Mouse (Mus musculus): ENCODE results near the gene B4galt3. TPM values are rescaled to one million over a fixed set of nuclear protein-coding genes. Genes with fewer than 3 reads are reported as not detected.

B4galt3 gene
- total and polyA plus RNA-seq, 2 experiments from 2014 or later: 99.3 to 115 TPM

- Histone ChIP-seq H3K9me3 (ENCODE audit: low read length) (no peaks in the 10 kb centered on the region), H3K4me2 (ENCODE audit: low read depth) (peak overlapping the region; percentile 50), H3K27me3 (ENCODE audit: insufficient read depth, low read length) (no peaks in the 10 kb centered on the region), H3K4me3 (ENCODE audit: low read depth, low read length) (peak overlapping the region; percentile 27; the same call in 1 of the 2 replicates), H3K36me3 (ENCODE audit: insufficient read depth) (0 out of 2 replicates have a peak, but pooled peaks cover 6% of the 10 kb centered on the region), H3K4me1 (ENCODE audit: insufficient read depth) (peaks cover 12% of the 10 kb centered on the region; the same call in 1 of the 2 replicates), H3K27ac (ENCODE audit: low read depth, low read length) (peak overlapping the region; percentile 91), H3K9ac (no peak overlapping the region)
- ATAC-seq (peak; percentile 93), DNase-seq (peak; percentile 83)
- WGBS: 3% methylated on average over 2 of the region's 2 CpGs
- no peak for TF ChIP-seq CTCF (IDR thresholded peaks at IDR 0.05; ENCODE audit: low read depth)
Observed at GRCm38 (mm10) chr1:171263185-171263611, 6.9 kb upstream of the B4galt3 start.

- ATAC-seq (no peak), DNase-seq (no peak)
- no peaks in the 10 kb centered on the region for H3K9me3 ChIP-seq (ENCODE audit: low read length)
- H3K4me2 ChIP-seq (ENCODE audit: low read depth): peak overlapping the region; percentile 50
- 66% methylated on average over 3 of the region's 3 CpGs for WGBS
- H3K27ac ChIP-seq (ENCODE audit: low read depth, low read length): peak overlapping the region; percentile 82
- 0 out of 2 replicates have a peak, but pooled peaks cover 4% of the 10 kb centered on the region for H3K36me3 ChIP-seq (ENCODE audit: insufficient read depth)
- H3K4me1 ChIP-seq (ENCODE audit: insufficient read depth): peaks cover 12% of the 10 kb centered on the region; the same call in 1 of the 2 replicates
- TF ChIP-seq CTCF (IDR thresholded peaks at IDR 0.05; ENCODE audit: low read depth): peak; percentile 41
- no peak overlapping the region for H3K4me3 ChIP-seq (ENCODE audit: low read depth, low read length)
- H3K9ac ChIP-seq: no peak overlapping the region
- H3K27me3 ChIP-seq (ENCODE audit: insufficient read depth, low read length): no peaks in the 10 kb centered on the region
Observed at GRCm38 (mm10) chr1:171263666-171264461, 6.3 kb upstream of the B4galt3 start.

GRCm38 (mm10) chr1:171265971-171266744, 4.0 kb upstream of the B4galt3 start:
- Histone ChIP-seq H3K27ac (ENCODE audit: low read depth, low read length) (no peak overlapping the region), H3K36me3 (ENCODE audit: insufficient read depth) (no peaks in the 10 kb centered on the region), H3K4me3 (ENCODE audit: low read depth, low read length) (no peak overlapping the region), H3K9ac (no peak overlapping the region), H3K4me1 (ENCODE audit: insufficient read depth) (peaks cover 17% of the 10 kb centered on the region), H3K27me3 (ENCODE audit: insufficient read depth, low read length) (no peaks in the 10 kb centered on the region), H3K4me2 (ENCODE audit: low read depth) (no peak overlapping the region), H3K9me3 (ENCODE audit: low read length) (no peaks in the 10 kb centered on the region)
- 76% methylated on average over 4 of the region's 4 CpGs for WGBS
- DNase-seq (no peak), ATAC-seq (no peak)
- TF ChIP-seq CTCF (IDR thresholded peaks at IDR 0.05; ENCODE audit: low read depth): no peak

GRCm38 (mm10) chr1:171268341-171268740, 1.8 kb upstream of the B4galt3 start:
- no peak overlapping the region for H3K4me2 ChIP-seq (ENCODE audit: low read depth)
- H3K27ac ChIP-seq (ENCODE audit: low read depth, low read length): no peak overlapping the region
- ATAC-seq: no peak
- H3K4me3 ChIP-seq (ENCODE audit: low read depth, low read length): no peak overlapping the region
- no peaks in the 10 kb centered on the region for H3K9me3 ChIP-seq (ENCODE audit: low read length)
- no peak for TF ChIP-seq CTCF (IDR thresholded peaks at IDR 0.05; ENCODE audit: low read depth)
- H3K9ac ChIP-seq: no peak overlapping the region
- DNase-seq: no peak
- H3K4me1 ChIP-seq (ENCODE audit: insufficient read depth): peaks cover 15% of the 10 kb centered on the region
- 56% methylated on average over 1 of the region's 1 CpGs for WGBS
- peaks cover under 1% of the 10 kb centered on the region; the same call in 1 of the 2 replicates for H3K36me3 ChIP-seq (ENCODE audit: insufficient read depth)
- H3K27me3 ChIP-seq (ENCODE audit: insufficient read depth, low read length): no peaks in the 10 kb centered on the region

- peaks cover 8% of the 10 kb centered on the region for H3K4me1 ChIP-seq (ENCODE audit: insufficient read depth)
- H3K27me3 ChIP-seq (ENCODE audit: insufficient read depth, low read length): no peaks in the 10 kb centered on the region
- H3K9ac ChIP-seq: peak overlapping the region; percentile 73
- peaks cover 22% of the 10 kb centered on the region for H3K36me3 ChIP-seq (ENCODE audit: insufficient read depth)
- ATAC-seq: peak; percentile 45
- TF ChIP-seq CTCF (IDR thresholded peaks at IDR 0.05; ENCODE audit: low read depth): no peak
- H3K4me3 ChIP-seq (ENCODE audit: low read depth, low read length): peak overlapping the region; percentile 71
- WGBS: 2% methylated on average over 19 of the region's 19 CpGs
- DNase-seq: no peak
- H3K4me2 ChIP-seq (ENCODE audit: low read depth): peak overlapping the region; percentile 96
- H3K27ac ChIP-seq (ENCODE audit: low read depth, low read length): peak overlapping the region; percentile 51
- no peaks in the 10 kb centered on the region for H3K9me3 ChIP-seq (ENCODE audit: low read length)
Observed at GRCm38 (mm10) chr1:171270573-171270900, 409 bp downstream of the B4galt3 start.

- H3K27me3 ChIP-seq (ENCODE audit: insufficient read depth, low read length): no peaks in the 10 kb centered on the region
- no peak for TF ChIP-seq CTCF (IDR thresholded peaks at IDR 0.05; ENCODE audit: low read depth)
- 55% methylated on average over 9 of the region's 9 CpGs for WGBS
- H3K9me3 ChIP-seq (ENCODE audit: low read length): no peaks in the 10 kb centered on the region
- peak overlapping the region; percentile 73; the same call in 1 of the 2 replicates for H3K9ac ChIP-seq
- H3K27ac ChIP-seq (ENCODE audit: low read depth, low read length): peak overlapping the region; percentile 51; the same call in 1 of the 2 replicates
- peaks cover 29% of the 10 kb centered on the region for H3K36me3 ChIP-seq (ENCODE audit: insufficient read depth)
- peak overlapping the region; percentile 96 for H3K4me2 ChIP-seq (ENCODE audit: low read depth)
- DNase-seq (no peak), ATAC-seq (no peak)
- H3K4me3 ChIP-seq (ENCODE audit: low read depth, low read length): peak overlapping the region; percentile 71
- H3K4me1 ChIP-seq (ENCODE audit: insufficient read depth): peaks cover 8% of the 10 kb centered on the region
Observed at GRCm38 (mm10) chr1:171271196-171271595, 1.1 kb downstream of the B4galt3 start.

Measured in forebrain, postnatal 0 days (tissue).